Mouse (Mus musculus): Measurements from ENCODE around the gene Ift140.

Gene Ift140

GRCm38 (mm10) chr17:25077771-25078372, 62.0 kb downstream of the Ift140 start:
- no peak for DNase-seq

GRCm38 (mm10) chr17:25080210-25080609, 64.3 kb downstream of the Ift140 start:
- DNase-seq = no peak

DNA sequence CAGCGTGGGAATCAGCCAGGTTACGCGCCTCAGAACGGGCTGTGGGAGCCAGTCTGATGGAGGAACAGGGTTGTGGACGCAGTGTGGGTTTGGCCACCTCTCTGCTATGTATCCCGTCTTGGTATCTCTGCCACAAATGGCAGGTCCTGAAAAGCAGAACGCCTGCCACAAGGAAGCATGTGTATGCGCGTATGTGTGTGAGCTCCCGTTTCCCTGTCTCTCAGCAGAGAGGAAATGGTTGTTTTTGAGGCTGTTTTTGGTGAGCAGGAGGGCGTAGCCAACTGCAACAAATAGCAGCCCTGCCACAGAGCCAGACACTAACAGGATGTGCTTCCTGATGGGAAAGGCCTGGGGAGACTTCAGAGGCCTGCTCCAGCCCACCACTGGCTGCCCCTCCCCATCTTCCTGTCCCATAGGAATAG, 65.1 kb downstream of the Ift140 start:
- no peak for DNase-seq

GRCm38 (mm10) chr17:25082081-25082847, 66.4 kb downstream of the Ift140 start:
- no peak for DNase-seq

- DNase-seq = no peak
Observed at GRCm38 (mm10) chr17:25082887-25083286, 67.0 kb downstream of the Ift140 start.

- DNase-seq = no peak
Observed at GRCm38 (mm10) chr17:25083444-25083931, 67.6 kb downstream of the Ift140 start, which contains the start of gene Tmem204. Gene Tmem204, minus strand, starts transcription at chr17:25083591.

DNA sequence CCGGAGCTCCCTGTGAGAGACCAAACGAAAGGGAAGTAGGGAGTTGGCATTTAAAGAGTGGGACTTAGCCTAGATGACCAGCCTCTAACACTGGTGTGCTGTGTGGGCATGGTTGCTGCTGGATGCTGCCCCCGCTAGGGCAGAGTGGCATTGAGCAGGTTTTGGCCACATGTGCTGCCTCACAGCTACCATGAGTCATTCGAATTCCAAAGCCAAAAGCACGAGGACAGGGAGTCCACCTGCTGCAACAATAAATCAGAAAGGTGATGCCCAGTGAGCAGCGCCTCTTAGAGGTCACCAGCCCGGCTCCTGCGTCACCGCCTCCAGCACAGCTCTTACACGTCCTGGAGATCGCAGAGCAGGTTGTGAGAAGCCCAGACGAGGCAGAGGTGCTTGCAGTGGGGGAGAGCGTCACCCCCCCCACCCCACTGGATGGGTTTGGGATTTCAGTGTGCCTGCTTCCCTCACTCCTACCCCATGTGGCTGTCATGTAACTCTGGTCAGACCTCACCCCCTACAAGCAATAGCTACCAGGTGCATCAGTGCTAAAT, 69.0 kb downstream of the Ift140 start:
- no peak for DNase-seq

- DNase-seq = no peak
Observed at GRCm38 (mm10) chr17:25086724-25087123, 70.8 kb downstream of the Ift140 start.

GRCm38 (mm10) chr17:25089158-25089557, 73.3 kb downstream of the Ift140 start:
- DNase-seq = no peak

- DNase-seq = no peak
Observed at GRCm38 (mm10) chr17:25090450-25090849, 74.6 kb downstream of the Ift140 start.

DNA sequence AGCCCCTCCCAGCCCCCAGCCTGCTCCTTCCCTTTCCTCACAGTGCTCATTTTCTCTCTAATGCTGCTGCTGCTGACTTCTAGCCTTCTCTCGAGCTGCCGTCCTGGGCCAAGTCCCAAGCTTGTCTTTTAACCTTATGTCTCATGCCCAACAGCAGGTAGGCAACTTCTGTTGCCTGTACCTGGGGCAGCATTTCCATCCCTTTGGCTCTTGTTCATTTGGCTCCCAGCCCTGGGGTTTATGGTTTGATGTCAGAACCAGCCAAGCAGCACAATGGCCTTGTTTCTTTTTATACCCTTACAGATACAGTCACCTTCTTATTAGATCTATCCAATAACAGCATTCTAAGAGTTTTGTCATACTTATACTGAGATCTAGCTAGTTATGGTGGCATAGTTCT, 80.3 kb downstream of the Ift140 start:
- DNase-seq = no peak

GRCm38 (mm10) chr17:25100052-25100451, 84.2 kb downstream of the Ift140 start:
- no peak for DNase-seq

GRCm38 (mm10) chr17:25101338-25101737, 85.5 kb downstream of the Ift140 start:
- DNase-seq = no peak

- DNase-seq = no peak
Observed at GRCm38 (mm10) chr17:25107786-25108185, 91.9 kb downstream of the Ift140 start.

GRCm38 (mm10) chr17:25109578-25109977, 93.7 kb downstream of the Ift140 start:
- DNase-seq = no peak

GRCm38 (mm10) chr17:25110590-25110989, 94.7 kb downstream of the Ift140 start:
- no peak for DNase-seq

DNA sequence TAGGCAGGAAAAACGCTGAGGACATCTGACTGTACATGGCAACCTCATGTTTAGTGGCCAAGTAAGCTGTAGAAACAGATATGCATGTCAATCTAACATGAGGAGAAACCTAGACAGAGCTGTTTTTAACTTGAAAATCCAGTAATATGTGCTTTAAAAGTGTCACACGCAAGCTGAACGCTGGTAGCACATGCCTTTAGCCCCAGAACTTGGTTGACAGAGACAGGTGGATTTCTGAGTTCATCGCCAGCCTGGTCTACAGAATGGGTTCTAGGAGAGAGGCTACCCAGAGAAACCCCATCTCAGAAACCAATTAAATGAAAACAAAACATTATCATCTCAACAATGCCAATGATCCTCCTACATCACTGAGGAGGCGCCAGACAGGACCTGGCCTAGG, 95.3 kb downstream of the Ift140 start:
- DNase-seq = no peak

- DNase-seq = no peak
Observed at GRCm38 (mm10) chr17:25111739-25112422, 96.0 kb downstream of the Ift140 start.

- no peak for DNase-seq
Observed at GRCm38 (mm10) chr17:25112423-25112810, 96.5 kb downstream of the Ift140 start.

GRCm38 (mm10) chr17:25114908-25115645, 99.2 kb downstream of the Ift140 start:
- peak in 1 of 2 experiments; percentile 14 for DNase-seq

GRCm38 (mm10) chr17:25115664-25116432, 100.0 kb downstream of the Ift140 start, which contains the start of gene Telo2:
Gene Telo2, minus strand, starts transcription at chr17:25115967.
- peak; percentile 79 to 85 for DNase-seq

GRCm38 (mm10) chr17:25117263-25117662, 101.4 kb downstream of the Ift140 start:
- no peak for DNase-seq
